Mouse (Mus musculus) ovary, adult 2 months (tissue): ENCODE results near the gene Tas2r131. TPM values are rescaled to one million over a fixed set of nuclear protein-coding genes. Genes with fewer than 3 reads are reported as not detected.

Experiments
- polyA plus RNA-seq: library from polyadenylated mRNA; depleted of rRNA; stranded (reverse); fragments of >200 nt; gene quantifications from 2 replicates; pipeline ENCODE4 v1.2.3, GENCODE M21; 2012; rRNA removed

Gene Tas2r131
- polyA plus RNA-seq: not detected in 2 replicates

GRCm38 (mm10) chr6:132957819-132958218 is at the start of gene Tas2r131:
Gene Tas2r131, minus strand, starts transcription at chr6:132957919.

GRCm38 (mm10) chr6:132980865-132981264 is 23.1 kb upstream of the Tas2r131 start, which contains the start of gene Tas2r109:
Gene Tas2r109, minus strand, starts transcription at chr6:132980965.

GRCm38 (mm10) chr6:132950802-132951201 is 6.9 kb downstream of the Tas2r131 start, which contains the start of gene Tas2r129:
Gene Tas2r129, plus strand, starts transcription at chr6:132951102.

GRCm38 (mm10) chr6:132909351-132909750 is 48.4 kb downstream of the Tas2r131 start, which contains the start of gene Tas2r125:
Gene Tas2r125, plus strand, starts transcription at chr6:132909651.

Other genes starting within 250 kb of the Tas2r131 start
- gene Tas2r122, start 246.0 kb downstream of the Tas2r131 start, polyA plus RNA-seq: not detected in 2 replicates
- not detected in 2 replicates for gene Tas2r115, start 219.9 kb downstream of the Tas2r131 start, polyA plus RNA-seq
- not detected in 2 replicates for gene Tas2r124, start 203.2 kb downstream of the Tas2r131 start, polyA plus RNA-seq
- not detected in 2 replicates for gene Tas2r102, start 195.8 kb downstream of the Tas2r131 start, polyA plus RNA-seq
- not detected in 2 replicates for gene Tas2r136, start 179.8 kb downstream of the Tas2r131 start, polyA plus RNA-seq
- not detected in 2 replicates for gene Tas2r117, start 155.1 kb downstream of the Tas2r131 start, polyA plus RNA-seq
- gene Tas2r123, start 110.8 kb downstream of the Tas2r131 start, polyA plus RNA-seq: not detected in 2 replicates
- not detected in 2 replicates for gene Tas2r116, start 102.5 kb downstream of the Tas2r131 start, polyA plus RNA-seq
- not detected in 2 replicates for gene Tas2r110, start 89.9 kb downstream of the Tas2r131 start, polyA plus RNA-seq
- gene Tas2r113, start 64.9 kb downstream of the Tas2r131 start, polyA plus RNA-seq: not detected in 2 replicates
- gene Tas2r125, start 48.3 kb downstream of the Tas2r131 start, polyA plus RNA-seq: not detected in 2 replicates
- not detected in 2 replicates for gene Tas2r129, start 6.8 kb downstream of the Tas2r131 start, polyA plus RNA-seq
- not detected in 2 replicates for gene Tas2r109, start 23.0 kb upstream of the Tas2r131 start, polyA plus RNA-seq
- not detected in 2 replicates for gene Tas2r103, start 79.2 kb upstream of the Tas2r131 start, polyA plus RNA-seq
- not detected in 2 replicates for gene Tas2r140, start 97.9 kb upstream of the Tas2r131 start, polyA plus RNA-seq
- gene Smim10l1, start 147.0 kb upstream of the Tas2r131 start, polyA plus RNA-seq: 157 and 278 TPM in 2 replicates